Mouse (Mus musculus): ENCODE results near the gene Ppp1r13b.

The Ppp1r13b gene

GRCm38 (mm10) chr12:111820708-111821107 lies 87.2 kb downstream of the Ppp1r13b start:
- DNase-seq: no peak

GRCm38 (mm10) chr12:111819936-111820335 lies 88.0 kb downstream of the Ppp1r13b start:
- no peak for DNase-seq

GRCm38 (mm10) chr12:111817991-111818390 lies 89.9 kb downstream of the Ppp1r13b start:
- no peak for DNase-seq

- no peak for DNase-seq
Measured at GRCm38 (mm10) chr12:111816967-111817366, 90.9 kb downstream of the Ppp1r13b start.

- DNase-seq: peak; percentile 6
Measured at GRCm38 (mm10) chr12:111816528-111816927, 91.4 kb downstream of the Ppp1r13b start.

GRCm38 (mm10) chr12:111814769-111815762 lies 92.8 kb downstream of the Ppp1r13b start:
- peak; percentile 27 for DNase-seq

- DNase-seq: peak; percentile 99
Measured at GRCm38 (mm10) chr12:111813766-111814617, 93.9 kb downstream of the Ppp1r13b start, which contains the start of the genes Xrcc3 and Zfyve21. Gene Xrcc3 (minus strand): TSS chr12:111813873. Gene Zfyve21 (plus strand): TSS chr12:111814170.

GRCm38 (mm10) chr12:111813111-111813765 lies 94.7 kb downstream of the Ppp1r13b start:
- peak; percentile 12 for DNase-seq

GRCm38 (mm10) chr12:111812611-111813010 lies 95.3 kb downstream of the Ppp1r13b start:
- no peak for DNase-seq

- DNase-seq: no peak
Measured at GRCm38 (mm10) chr12:111812075-111812474, 95.8 kb downstream of the Ppp1r13b start.

GRCm38 (mm10) chr12:111809762-111810161 lies 98.1 kb downstream of the Ppp1r13b start:
- peak; percentile 79 for DNase-seq

- no peak for DNase-seq
Measured at GRCm38 (mm10) chr12:111808775-111809174, 99.1 kb downstream of the Ppp1r13b start.

- no peak for DNase-seq
Measured at GRCm38 (mm10) chr12:111803538-111803937, 104.4 kb downstream of the Ppp1r13b start.

- no peak for DNase-seq
Measured at GRCm38 (mm10) chr12:111800459-111801183, 107.3 kb downstream of the Ppp1r13b start.

- no peak for DNase-seq
Measured at GRCm38 (mm10) chr12:111798493-111798892, 109.4 kb downstream of the Ppp1r13b start.

- DNase-seq: no peak
Measured at GRCm38 (mm10) chr12:111797251-111797650, 110.7 kb downstream of the Ppp1r13b start.

GRCm38 (mm10) chr12:111795180-111795895 lies 112.6 kb downstream of the Ppp1r13b start:
- DNase-seq: no peak

GRCm38 (mm10) chr12:111794526-111795179 lies 113.3 kb downstream of the Ppp1r13b start:
- DNase-seq: no peak

GRCm38 (mm10) chr12:111794102-111794501 lies 113.8 kb downstream of the Ppp1r13b start:
- no peak for DNase-seq

GRCm38 (mm10) chr12:111791474-111792104 lies 116.3 kb downstream of the Ppp1r13b start:
- DNase-seq: no peak

Measured in embryo, embryonic 11 days (tissue).